Mouse (Mus musculus) stomach, postnatal 0 days (tissue): ENCODE measurements at regions not wholly inside any gene's neighbourhood (a gene's known extent, or its start where the extent isn't known, plus 50 kb on each side); places are given as distances from the start of the nearest gene placed in this dataset.
A peak's percentile ranks its signal among the peaks of the same experiment; 100 is the strongest.

Experiments used
- CTCF ChIP-seq: IDR thresholded peaks from 2 replicates; pipeline ENCODE4 v1.5.1; 2016; ENCODE audit warnings: antibody characterized with exemption, low read depth, mild to moderate bottlenecking, moderate library complexity
- EP300 ChIP-seq: optimal IDR thresholded peaks from 2 replicates; pipeline ENCODE3; 2016; ENCODE audit warnings: antibody characterized with exemption

- no peak for TF ChIP-seq EP300
- peak; percentile 43 for TF ChIP-seq CTCF
Measured at GRCm38 (mm10) chr14:85897890-85898289, 1243.1 kb downstream of the Diaph3 start.
